Mouse (Mus musculus): ENCODE data around the gene Ier2. TPM values are rescaled to one million over a fixed set of nuclear protein-coding genes. Genes with fewer than 3 reads are reported as not detected.

Ier2 gene
- polyA plus RNA-seq, 1 experiment from 2014 or later: 97.0 TPM

Other genes with a start within 250 kb of the Ier2 start
- 71.2 and 73.6 TPM in 2 replicates for gene Trmt1, start 23.5 kb upstream of the Ier2 start, polyA plus RNA-seq (2016; fragmentation: Nextera tagmentation; extraction: Ambion mirVana)
- gene Nacc1, start 25.0 kb upstream of the Ier2 start, polyA plus RNA-seq (2016; fragmentation: Nextera tagmentation; extraction: Ambion mirVana): 19.4 and 20.8 TPM in 2 replicates
- 4.9 and 5.0 TPM in 2 replicates for gene Lyl1, start 38.6 kb upstream of the Ier2 start, polyA plus RNA-seq (2016; fragmentation: Nextera tagmentation; extraction: Ambion mirVana)
- gene G430095P16Rik, start 60.2 kb upstream of the Ier2 start, polyA plus RNA-seq (2016; fragmentation: Nextera tagmentation; extraction: Ambion mirVana): 7.1 and 7.4 TPM in 2 replicates
- gene Nfix, start 137.5 kb upstream of the Ier2 start, polyA plus RNA-seq (2016; fragmentation: Nextera tagmentation; extraction: Ambion mirVana): 18.4 and 21.2 TPM in 2 replicates
- 5.3 and 5.5 TPM in 2 replicates for gene Dand5, start 160.0 kb upstream of the Ier2 start, polyA plus RNA-seq (2016; fragmentation: Nextera tagmentation; extraction: Ambion mirVana)
- 46.7 and 46.8 TPM in 2 replicates for gene Gadd45gip1, start 168.7 kb upstream of the Ier2 start, polyA plus RNA-seq (2016; fragmentation: Nextera tagmentation; extraction: Ambion mirVana)
- 96.0 TPM in 2 replicates for gene Rad23a, start 177.8 kb upstream of the Ier2 start, polyA plus RNA-seq (2016; fragmentation: Nextera tagmentation; extraction: Ambion mirVana)
- 919 and 944 TPM in 2 replicates for gene Calr, start 184.1 kb upstream of the Ier2 start, polyA plus RNA-seq (2016; fragmentation: Nextera tagmentation; extraction: Ambion mirVana)
- gene Farsa, start 194.1 kb upstream of the Ier2 start, polyA plus RNA-seq (2016; fragmentation: Nextera tagmentation; extraction: Ambion mirVana): 106 and 108 TPM in 2 replicates
- gene Syce2, start 209.3 kb upstream of the Ier2 start, polyA plus RNA-seq (2016; fragmentation: Nextera tagmentation; extraction: Ambion mirVana): 84.1 and 91.7 TPM in 2 replicates
- 44.3 and 45.2 TPM in 2 replicates for gene Gcdh, start 231.1 kb upstream of the Ier2 start, polyA plus RNA-seq (2016; fragmentation: Nextera tagmentation; extraction: Ambion mirVana)
- gene Klf1, start 239.1 kb upstream of the Ier2 start, polyA plus RNA-seq (2016; fragmentation: Nextera tagmentation; extraction: Ambion mirVana): 4.7 and 5.4 TPM in 2 replicates
- gene Dnase2a, start 245.7 kb upstream of the Ier2 start, polyA plus RNA-seq (2016; fragmentation: Nextera tagmentation; extraction: Ambion mirVana): 14.8 and 15.4 TPM in 2 replicates

Measured in embryonic facial prominence, embryonic 12.5 days (tissue).